Mouse (Mus musculus): ENCODE measurements around the gene Tmem182.

Gene Tmem182

DNA sequence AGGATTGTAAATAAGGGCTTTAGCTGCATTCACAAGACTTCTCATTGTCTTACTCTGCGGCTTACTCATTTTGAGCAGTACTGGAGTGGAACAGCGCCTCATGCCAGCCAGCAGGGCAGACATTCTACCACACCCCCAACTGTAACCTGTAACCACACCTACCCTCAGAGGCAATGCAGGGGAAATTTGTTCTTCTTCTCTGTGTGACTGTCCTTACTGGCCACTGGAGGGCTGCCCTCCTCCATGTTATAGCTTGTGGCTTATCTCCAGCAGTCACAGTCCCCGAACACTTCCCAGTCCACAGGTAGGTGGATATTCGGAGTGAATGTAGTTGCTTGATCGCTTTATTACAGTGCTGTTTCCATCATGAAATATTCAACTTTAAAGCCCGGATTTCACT, 59.6 kb downstream of the Tmem182 start:
- DNase-seq (ENCODE audit: low read depth, low spot score): no peak

DNA sequence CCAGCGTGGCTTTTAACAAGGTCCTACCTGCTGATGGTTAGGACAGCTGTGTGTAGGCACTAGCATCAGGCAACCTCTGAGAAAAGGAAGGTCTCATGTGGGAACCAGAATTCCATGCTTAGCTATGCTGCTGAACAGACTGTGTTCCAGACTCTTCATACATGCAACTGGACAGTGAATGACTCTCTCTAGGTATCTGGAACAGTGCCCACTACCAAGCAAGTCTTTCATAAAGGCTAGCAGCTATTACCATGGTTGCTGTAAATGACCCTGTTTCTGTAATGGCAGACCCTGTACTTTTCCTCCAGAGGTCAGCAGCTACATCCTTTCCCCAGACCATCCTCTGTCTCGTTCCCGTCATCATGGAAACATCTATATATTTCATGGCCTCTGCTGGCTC, 61.7 kb downstream of the Tmem182 start:
- no peak for DNase-seq (ENCODE audit: low read depth, low spot score)

DNA sequence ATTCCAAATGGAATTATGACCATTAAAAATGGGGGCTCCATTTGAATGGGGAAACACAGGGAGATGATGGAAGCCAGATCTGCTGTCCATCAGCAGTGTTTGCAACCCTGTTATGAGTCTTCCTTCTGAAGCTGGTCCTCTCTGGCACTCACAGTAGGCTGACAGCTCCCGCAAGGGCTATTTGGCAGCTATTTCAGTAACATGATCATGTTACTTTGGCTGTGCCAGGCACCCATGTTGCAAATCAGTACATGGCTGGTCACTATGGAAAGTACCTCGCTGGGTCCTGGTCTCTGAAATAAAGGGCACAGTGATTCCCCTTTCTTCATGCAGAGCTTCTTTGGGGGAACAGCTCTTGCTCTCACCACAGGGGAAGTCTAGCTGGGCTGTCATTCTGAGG, 62.2 kb downstream of the Tmem182 start:
- DNase-seq (ENCODE audit: low read depth, low spot score): no peak

DNA sequence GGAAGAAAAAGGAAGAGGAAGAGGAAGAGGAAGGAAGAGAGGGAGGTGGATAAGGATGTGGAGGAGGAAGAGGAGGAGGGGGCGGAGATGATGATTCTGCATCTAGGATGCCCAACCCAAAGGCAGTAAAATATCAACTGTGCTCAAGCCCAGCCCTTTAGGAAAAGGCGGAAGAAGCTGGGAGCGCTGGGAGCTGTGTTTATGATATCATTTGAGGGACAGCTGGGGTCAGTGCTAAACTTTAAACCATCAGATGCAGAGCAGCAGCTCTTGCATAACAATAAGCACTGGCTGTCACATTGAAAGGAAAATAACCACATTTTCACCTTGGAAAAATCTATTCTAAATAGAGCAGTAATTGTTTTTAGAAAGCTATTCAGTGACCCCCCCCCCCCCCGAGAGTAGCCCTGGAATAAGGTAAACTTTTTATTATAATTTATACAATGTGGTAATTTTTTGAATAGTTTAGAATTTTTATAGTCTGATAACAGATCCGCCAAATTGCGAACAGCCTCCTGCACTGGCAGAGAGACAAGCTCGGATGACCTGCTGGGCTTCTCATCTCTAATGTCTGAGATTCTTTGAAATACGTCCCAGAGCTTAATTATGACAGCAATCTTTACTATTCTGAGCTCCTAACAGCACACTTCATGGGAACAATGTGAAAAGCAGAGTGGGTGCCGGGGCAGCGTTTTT, 68.5 kb downstream of the Tmem182 start:
- DNase-seq (ENCODE audit: low read depth, low spot score): no peak

DNA sequence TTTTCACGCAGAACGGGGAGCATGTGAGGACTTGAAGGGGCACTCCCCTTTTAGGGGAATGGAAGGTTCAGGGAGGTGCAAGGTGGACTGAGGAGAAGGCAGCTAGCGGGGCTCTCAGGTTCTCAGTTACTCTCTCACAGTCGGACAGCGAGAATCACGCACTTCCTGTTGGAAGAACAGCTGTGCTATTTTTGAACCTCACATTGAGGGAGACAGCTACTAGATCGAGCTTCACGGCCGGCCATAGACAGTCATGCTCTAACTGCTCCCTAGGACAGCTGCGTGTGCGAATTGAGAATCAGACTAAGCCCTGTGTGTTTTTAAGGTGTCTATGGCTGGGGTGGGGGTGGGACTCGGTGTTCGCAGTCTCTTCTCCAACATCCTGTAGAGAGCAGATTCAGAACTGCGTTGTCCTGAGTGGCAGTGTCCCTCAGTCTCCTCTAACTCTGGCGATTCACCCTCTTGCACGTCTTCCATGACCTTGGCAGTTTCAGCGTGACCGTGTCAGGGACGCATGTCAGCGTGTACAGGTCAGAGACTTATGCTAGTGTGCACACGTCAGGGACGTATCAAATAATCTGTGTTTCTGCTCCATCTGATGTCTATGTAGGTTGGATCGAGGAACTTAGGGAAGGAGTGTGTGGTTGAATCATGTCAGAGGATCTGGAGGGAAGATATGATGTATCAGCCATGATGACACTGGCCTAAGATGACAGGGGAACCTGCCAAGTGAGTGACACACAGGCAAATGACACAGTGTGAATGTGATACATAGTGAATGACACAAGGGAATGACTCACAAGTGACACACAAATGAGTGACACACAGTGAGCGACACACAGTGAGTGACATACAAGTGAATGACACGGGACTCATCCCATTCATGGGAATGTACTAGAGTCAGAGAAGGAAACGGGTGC, 69.3 kb downstream of the Tmem182 start:
- no peak for DNase-seq (ENCODE audit: low read depth, low spot score)

DNA sequence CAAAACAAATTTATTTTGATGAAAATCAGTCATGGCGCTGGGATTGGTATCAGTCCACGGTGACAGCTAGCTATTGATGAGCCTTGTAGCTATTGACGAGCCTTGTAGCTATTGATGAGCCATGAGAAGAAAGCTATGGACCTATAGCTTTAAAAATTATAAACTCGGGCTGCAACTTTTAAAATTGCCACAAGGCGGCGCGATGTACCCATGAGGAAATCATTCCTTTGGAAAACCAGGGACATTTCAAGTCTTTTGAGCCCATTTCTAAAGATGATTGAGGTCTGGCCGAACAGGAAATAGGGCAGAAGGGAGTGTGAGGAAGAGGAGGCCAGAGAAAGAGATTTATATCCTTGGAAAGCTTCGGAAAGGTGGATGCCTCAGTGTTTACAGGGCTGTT, 73.7 kb downstream of the Tmem182 start:
- DNase-seq (ENCODE audit: low read depth, low spot score): no peak

DNA sequence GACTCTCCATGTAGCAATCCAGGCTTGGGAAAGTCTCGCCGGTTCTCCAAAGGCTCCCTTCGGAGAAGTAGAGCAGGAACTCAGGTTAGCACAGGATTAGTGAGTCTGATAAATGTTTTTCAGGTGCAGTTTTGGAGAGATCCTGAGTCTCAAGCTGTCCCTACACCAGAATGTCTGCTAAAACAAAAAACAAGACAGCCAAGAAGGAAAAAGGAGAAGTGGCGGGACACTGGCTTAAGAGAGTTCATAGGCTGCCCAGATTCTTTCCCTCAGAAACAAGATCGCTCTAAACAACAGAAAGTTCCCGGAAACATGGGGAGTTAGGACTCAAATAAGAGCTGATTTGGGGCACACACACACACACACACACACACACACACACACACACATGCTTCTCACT, 74.1 kb downstream of the Tmem182 start:
- no peak for DNase-seq (ENCODE audit: low read depth, low spot score)

DNA sequence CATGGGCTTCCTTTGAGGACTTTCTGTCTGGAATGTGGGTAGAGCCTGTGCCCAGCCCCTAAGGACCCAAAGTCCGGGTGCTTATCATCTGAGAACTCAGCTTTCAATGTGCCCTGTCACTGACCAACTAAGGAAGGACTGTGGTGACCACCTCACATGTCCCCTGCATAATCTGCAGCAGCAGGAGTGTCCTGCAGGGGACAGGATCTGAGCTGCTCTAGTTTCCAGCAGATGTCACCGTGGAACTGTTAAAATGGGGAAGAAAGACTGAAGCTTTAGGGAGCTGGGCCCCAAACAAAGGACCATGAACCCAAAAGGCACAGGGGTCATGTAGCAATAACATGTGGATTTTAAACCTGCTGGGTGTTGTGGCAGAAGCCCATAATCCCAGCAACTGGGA, 75.1 kb downstream of the Tmem182 start:
- DNase-seq (ENCODE audit: low read depth, low spot score): no peak

DNA sequence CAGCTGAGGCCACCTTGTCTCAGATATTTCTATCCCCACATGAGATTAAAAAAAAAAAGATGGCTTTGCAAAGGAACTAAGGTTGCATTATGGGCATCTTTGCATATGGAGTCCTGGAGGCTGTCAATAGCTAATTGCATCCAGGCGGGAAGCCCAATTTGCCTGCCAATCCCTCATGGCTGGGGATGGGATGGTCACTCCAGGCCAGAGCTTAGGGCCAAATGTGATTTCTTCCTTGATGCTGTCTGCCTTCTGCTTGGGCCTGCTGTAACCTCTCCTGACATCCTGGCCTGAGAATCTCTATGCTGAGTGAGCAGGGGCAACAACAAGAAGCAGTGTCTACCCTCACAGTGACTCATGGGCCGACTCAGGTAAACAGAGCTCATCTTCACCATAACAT, 78.5 kb downstream of the Tmem182 start:
- DNase-seq (ENCODE audit: low read depth, low spot score): no peak

DNA sequence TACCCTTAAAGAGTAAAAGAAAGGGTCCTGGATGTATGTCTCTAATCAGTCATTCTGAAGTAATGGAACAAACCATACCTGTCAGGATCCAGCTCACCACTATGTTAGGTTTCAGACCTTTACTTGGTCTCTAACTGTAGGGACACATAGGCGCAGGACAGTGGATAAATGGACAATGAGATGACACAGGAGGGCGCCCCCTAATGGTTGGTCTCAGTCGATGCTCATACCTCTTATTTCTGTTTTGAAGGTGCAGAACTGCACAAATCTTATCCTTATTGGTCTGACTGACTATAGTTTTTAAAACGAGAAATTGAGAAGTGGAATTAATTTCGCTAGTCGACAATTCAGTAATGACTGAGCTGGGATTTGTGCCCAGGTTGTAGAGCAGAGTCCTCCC, 79.5 kb downstream of the Tmem182 start:
- DNase-seq (ENCODE audit: low read depth, low spot score): no peak

DNA sequence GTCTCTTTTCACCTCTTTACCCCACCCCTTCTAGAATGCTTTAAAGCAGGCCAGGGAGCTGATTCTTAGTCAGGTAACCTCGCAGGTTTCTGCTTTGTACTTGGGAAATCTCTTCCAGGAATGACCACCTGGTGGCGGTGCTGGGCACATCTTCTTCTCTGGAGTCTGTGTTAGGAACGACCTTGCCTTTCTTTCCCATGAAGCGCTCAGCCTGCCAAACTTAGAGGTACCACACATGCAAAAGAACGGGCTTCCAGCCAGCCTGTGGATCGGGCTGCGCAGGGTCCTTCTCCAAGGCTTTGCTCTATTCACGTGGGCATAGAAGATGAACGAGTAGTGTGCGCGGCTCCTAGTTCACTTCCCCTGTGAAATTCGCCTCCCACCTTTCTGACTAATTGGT, 82.3 kb downstream of the Tmem182 start:
- DNase-seq (ENCODE audit: low read depth, low spot score): peak; percentile 9

DNA sequence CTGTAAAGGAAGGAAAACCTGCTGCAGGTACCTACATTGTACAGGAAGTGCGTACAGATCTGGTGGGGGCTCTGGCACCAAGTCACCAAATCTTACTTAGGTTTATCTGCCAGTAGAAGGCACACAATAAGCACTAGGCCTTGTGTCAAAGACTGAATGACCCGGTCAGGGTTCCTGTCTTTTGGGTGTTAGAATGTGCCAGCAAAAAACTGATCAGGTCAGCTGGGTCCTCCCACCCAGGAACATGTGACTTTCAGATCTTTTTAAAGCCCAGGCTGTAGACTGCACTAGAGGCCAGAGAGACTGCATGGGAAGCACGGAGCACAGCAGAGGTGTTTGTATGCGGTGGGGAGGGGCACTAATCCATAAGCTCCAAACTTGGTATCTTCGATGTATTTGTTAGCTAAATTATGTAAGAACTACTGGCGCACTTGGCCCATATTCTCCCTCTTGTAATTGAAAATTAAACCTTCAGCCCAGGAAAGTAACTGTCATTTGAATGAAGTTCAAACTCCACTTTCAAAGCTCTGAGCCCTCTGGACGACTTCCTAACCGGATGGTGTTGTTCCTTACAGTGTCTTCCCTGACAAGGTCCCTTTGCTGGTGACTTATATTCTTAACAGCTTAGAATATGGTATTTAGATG, 83.1 kb downstream of the Tmem182 start:
- no peak for DNase-seq (ENCODE audit: low read depth, low spot score)

DNA sequence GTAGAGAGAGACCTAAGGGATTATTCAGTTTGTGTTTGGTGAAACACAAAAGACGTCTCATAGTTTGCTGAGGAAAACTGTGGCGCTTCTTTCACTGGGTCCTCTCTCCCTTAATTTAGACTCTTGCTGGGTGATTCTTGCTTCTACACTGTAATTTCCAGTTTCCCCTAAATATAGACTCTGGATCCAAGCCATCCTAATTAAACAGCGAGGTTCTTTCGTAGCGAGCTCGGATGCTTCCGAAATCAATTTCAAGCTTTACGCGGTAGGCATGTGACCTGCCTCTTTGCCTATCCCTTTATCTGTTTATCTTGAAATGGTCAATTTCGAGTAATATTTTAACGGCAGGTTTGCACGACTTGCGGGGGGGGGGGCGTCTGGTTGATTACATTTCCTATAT, 84.2 kb downstream of the Tmem182 start:
- no peak for DNase-seq (ENCODE audit: low read depth, low spot score)

DNA sequence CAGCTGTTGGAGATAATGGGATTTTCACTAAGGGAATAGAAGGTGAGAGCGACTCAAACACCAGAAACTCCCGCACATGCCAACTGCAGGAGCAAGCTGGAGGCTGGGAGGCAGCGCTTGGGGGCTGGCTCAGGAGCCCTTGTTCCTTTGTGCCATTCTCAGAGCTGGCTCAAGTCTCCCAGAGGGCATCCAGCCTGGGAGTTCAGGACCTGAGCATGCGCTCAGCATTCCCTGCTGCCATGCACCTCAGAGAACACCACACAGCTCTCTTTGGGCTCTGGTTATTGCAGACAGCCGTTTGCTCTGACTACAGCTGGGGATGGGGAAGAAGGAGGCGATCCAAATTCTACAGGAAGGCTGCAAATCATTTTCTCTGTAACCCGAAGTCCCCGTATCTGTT, 84.8 kb downstream of the Tmem182 start:
- DNase-seq (ENCODE audit: low read depth, low spot score): no peak

DNA sequence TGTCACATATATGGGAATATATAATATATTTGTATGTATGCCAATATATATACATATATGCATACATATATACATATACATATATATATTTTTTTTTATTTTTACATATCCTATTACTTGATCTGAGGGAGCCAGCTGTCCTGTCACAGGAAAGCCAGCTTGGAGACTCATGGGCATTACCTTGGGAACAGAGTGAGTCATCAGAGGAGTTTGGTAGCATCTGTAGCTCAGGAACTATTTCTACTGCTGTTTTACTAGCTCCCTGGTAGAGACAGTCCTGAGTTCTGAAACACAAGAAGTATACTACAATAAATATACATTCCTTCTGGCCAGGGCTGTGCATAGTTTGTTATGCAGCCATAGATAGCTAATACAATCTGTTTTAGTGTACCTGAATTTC, 98.3 kb downstream of the Tmem182 start:
- DNase-seq (ENCODE audit: low read depth, low spot score): no peak
